Mouse (Mus musculus): ENCODE data around the gene Adat3.
"Not testable (repeated sequence)": the region's sequence is repeated elsewhere in the genome, so short reads cannot be mapped to it uniquely, and the experiment has no call there.

Adat3 gene

GRCm38 (mm10) chr10:80578911-80579310, 23.8 kb upstream of the Adat3 start:
- DNase-seq = peak; percentile 62 to 64

- DNase-seq = no peak
Observed at GRCm38 (mm10) chr10:80583047-80583446, 19.6 kb upstream of the Adat3 start.

DNA sequence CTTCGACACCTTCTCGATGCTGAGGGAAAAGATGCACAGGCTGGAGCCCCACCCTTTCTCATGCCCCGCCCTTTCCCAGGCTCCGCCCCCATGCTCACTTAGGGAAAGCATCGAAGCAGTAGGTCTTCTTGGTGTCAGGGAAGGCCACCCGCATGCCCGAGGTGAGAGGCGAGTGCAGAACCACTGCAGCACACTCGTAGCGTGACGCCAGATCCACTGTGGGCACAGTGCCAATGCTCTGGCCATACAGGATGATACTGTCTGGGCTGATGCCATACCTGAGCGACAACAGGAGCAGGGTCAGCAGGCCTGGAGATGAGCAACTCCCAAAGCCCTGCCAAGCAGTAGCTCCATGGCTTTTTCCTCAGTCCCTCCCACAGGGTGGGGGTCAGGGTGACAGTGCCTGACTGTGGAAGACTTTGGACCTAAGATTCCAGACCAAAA, 18.6 kb upstream of the Adat3 start:
- DNase-seq = peak in 1 of 2 experiments; percentile 53

DNA sequence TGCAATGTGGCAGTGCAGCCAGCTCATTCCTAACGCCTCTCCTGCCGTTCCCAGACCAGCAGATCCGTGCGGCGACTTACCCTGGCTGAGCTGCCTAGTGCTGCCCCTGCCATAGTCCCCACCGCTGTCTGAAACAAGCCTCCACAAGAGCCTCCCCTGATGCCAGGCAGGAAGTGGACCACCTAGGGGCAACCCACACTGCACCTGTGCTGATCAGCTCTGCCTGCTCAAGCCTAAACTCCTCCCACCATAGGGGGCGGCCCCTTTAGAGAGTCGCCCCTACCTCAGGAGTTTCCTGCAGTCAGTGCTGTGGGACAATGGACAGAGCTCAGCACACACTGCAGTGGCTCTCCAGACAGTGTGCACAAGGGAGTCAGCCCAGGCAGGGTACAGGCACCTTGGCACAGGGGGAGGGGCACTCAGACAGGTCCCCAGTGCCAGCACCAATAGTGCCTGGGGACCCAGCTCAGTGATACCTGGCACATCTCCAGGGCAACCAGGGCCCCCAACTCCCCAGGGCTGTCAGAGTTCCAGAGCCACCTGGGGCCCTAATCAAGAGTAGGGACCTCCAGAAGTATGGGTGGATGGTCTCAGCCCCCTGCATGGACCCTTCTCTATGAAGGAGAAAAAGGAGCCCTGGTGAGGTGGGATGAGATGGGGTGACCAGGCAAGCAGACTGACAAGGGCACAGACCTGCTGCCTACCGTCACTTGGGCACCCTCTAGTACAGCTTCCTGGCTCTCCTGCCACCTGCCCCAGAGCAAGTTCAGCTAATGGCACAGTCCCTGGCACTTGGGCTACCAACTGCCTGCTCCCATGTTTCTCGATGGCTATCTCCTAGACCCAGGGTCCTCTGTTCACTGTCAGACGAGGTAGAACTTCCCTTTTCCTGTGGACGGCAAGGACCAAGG, 17.8 kb upstream of the Adat3 start:
- DNase-seq = no peak

- DNase-seq = no peak
Observed at GRCm38 (mm10) chr10:80585581-80585980, 17.1 kb upstream of the Adat3 start.

DNA sequence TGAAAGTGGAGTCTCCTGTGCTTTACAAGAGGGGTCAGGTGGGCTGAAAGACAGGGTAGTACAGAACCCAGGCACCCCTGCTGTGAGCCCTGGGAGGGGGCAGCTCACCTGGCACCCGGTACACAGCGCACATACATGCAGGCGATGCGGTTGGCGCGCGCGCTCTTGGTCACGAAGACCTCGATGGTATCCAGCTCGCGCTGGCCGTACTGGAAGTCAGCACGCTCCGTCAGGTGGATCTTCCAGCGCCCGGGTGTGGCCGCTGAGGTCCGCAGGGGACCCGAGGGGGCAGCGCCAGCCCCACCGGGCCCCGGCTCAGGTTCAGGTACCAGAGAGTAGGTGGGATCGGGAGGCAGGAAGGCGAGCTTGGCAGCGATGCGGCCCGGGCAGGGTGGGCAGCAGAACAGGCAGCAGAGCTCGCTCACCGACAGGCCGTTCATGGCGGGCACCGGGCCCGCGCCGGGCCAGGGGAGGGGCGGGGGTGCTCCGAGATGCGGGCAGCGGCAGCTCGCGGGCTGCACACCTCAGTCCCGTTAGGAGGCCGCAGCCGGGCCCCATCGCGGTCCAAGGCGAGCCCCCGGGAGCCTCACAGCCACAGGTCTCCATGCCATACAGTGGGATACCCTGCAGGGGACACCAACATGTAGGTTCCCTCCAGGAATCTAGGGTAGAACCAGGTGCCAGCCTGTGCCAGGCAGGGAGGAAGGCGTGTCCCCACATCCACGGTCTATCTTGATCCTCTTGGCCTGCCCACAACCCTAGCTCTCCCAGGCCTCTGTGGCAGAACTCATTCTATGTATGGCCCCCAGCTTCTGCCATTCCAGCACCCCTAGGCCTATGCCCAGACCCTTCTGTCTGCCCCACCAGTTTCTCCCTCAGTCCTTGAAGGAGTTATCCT, 16.0 kb upstream of the Adat3 start:
- no peak for DNase-seq

DNA sequence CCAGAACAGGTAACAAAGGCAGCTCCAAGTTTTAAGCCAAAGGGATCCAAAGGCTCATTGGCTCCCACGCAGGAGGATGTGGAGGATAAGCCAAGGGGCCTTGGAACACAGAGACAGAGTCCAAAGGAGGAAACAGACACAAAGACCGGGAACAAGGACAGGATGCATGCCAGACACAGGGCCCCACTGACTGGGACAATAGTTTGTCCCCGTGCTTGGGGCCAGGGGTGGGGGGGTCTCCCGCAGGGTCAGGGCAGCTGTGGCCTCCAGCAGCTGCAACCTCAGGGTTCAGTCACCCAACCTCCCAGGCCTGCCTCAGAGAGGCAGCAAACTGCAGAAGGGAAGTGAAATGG, 15.4 kb upstream of the Adat3 start:
- DNase-seq = no peak

DNA sequence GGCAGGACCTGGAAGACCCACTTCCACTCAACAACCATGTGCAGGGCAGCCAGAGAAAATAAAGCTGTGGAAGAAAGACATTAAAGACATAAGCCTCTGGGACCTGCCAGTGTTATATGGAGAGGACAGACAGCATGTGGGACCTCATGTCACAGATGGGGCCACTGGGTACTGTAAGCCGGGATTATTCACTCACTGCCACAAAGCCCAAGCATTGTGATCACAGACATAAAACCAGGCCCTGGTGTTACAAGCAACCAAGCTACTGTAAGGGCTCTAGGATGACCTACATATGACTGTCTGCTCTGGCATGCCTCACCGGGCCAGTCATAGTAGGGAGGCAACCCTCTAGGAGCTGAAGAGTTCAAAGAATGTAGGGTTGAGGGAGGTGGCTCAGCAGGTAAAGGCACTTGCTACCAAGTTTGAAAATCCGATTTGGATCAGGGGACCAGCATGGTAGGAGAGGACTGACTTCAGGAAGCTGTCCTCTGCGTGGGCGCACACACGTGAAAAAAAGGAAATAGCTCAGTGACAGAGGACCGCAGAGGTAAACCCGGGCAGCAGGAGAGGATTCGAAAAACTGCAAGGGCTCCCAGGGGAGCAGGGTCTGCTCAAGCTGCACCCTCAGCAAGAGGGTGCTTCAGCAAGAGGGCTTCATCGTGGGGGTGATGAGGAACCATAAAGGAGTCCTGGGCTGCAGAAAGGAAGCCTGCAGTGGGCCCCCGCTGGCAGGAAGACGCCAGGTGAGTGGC, 13.4 kb upstream of the Adat3 start:
- no peak for DNase-seq

DNA sequence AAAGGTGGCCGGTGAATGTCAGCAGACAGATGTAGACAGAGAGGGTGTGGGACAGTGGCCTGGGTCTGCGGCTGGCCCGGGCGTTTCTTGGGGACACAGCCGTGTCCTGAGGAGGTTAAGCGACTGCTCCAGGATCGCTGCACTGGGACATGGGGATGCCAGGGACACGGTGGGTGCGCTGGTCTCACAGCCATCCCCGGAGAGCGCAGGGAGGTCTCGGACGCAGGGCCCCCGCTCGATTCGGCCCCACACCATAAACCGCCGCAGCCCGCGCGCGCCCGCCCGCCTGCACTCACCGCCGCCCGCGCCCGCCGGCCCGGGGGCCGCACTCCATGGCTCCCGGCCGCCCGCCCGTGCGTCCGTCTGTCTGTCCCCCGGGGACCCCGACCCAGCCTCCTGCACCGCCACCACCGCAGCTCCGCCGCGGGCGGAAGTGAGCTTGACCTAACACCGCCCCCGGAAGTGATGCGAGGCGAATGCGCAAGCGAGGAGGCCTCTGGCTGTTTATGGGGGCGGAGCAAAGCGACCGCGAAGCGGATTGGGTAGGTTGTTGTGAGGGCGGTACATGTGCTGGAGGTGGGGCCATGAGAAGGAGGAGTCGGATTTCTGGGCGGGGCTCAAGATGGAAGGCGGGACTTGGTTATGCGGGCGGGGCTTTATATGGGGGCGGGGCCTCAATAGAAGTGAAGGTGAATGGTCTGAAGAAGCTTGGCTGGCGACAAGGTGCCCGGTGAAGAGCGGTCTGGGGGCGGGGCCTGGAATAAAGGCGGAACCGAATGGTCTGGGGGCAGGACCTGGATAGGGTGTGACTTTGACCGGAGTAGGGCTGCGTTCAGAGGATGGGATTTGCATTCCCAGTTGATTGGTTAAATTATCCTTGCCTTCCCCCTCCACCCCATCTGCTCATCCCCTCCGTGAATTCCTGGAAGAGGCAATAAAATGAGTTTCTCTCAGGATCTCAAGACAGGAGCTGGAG, 12.5 kb upstream of the Adat3 start, which contains the start of gene Abhd17a:
Gene Abhd17a (minus strand): TSS at position 463 of the 976 bp plus-strand sequence.
- DNase-seq = peak; percentile 91 to 95

DNA sequence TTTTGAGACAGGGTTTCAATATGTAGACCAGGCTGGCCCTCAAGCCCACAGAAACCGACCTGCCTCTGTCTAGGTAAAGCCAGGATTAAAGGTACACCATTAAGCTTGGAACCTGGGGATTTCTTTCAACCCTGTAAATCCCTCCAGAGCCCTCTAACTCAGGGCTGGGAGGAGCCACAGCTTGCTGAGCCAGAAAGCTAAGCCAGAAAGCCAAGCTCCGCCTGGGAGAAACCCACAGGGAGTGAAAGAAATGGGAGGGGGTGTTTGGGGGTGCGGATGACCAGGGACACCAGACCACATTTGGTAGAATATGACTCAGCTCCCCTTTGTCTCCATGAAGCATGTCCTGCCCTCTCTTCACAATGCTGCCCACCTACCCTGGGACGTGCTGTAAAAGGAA, 6.4 kb upstream of the Adat3 start:
- DNase-seq = no peak

DNA sequence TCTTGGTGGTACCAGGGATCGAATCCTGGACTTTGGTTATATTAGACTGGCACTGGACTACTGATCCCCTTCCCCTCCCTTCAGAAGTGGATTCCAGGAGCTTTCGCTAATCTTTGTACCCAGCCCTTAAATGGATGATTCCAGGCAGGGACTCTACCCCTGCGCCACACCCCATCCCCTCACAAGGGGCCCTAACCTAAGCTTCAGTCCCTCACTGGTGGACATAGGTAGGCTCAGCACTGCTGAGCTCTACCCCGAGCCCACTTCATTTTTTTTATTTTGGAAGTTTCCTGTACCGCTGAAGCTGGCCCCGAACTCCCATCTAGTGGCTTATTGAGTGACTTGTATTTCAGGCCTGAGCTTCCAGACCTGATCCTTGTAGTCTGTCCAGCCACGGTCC, 684 bp downstream of the Adat3 start:
- DNase-seq = no peak

DNA sequence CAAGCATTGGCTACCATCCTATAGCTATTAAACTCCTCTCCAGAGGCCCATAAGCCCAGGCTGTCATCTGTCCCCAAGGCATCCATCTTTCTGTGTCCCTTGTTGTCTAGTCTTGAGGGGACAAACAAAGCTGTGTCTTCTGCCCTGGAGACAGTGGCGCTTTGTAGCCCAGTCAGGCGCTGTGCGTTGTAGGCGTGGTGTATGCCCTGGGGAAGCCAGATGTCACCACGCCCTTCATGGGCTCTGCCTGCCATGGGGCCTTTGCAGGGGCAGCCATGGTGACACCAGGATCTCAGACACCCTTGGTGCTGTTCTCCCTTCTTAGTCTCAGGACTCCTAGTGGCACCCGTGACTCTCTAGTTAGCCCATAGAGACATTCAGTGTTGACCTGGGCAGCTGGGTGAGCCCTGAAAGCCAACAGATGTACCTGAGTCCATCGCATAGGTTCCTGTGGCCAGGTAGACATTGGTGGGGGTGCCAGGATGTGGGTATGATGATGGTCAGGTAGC, 1.4 kb downstream of the Adat3 start:
- no peak for DNase-seq

GRCm38 (mm10) chr10:80604988-80605387, 2.3 kb downstream of the Adat3 start:
- DNase-seq = no peak

DNA sequence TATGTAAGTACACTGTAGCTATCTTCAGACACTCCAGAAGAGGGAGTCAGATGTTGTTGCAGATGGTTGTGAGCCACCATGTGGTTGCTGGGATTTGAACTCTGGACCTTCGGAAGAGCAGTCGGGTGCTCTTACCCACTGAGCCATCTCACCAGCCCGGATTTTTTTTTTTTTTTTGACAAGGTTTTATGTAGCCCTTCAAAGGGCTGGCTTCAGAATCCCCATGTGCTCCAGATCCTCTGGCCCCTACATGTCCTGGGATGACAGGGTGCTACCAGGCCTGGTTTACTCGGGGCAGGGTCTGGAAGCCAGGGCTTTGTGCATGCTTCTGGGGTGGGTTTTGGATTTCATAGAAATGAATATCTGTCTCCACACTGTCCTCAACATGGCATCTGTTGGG, 3.0 kb downstream of the Adat3 start, which contains the start of gene Gm49322:
Gene Gm49322 (plus strand): TSS at position 301 of the 400 bp plus-strand sequence.
- DNase-seq = not testable (repeated sequence)

DNA sequence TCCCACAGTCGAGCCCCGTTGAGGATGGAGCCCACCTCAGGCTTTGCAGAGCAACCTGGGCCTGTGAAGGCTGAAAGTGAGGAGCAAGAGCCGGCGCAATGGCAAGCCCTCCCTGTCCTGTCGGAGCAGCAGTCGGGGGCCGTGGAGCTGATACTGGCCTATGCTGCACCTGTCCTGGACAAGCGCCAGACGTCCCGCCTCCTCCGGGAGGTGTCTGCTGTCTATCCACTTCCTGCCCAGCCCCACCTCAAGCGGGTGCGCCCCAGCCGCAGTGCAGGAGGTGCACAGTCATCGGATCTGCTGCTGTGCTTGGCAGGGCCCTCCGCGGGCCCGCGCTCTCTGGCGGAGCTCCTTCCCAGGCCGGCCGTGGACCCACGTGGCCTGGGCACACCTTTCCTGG, 3.6 kb downstream of the Adat3 start:
- no peak for DNase-seq

DNA sequence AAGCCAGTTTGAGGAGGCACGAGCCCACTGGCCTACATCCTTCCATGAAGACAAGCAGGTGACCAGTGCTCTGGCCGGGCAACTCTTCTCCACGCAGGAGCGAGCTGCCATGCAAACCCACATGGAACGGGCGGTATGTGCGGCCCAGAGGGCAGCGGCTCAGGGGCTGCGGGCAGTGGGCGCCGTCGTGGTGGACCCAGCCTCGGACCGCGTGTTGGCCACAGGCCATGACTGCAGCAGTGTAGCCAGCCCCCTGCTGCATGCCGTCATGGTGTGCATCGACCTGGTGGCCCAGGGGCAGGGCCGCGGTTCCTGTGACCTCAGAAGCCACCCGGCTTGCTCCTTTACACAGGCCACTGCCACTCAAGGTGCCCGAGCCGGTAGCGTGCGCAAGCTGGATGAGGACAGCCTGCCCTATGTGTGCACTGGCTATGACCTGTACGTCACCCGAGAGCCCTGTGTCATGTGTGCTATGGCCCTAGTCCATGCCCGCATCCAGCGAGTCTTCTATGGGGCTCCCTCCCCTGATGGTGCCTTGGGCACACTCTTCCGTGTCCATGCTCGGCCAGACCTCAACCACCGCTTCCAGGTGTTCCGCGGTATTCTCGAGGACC, 4.2 kb downstream of the Adat3 start:
- peak in 1 of 2 experiments; percentile 23 for DNase-seq

- peak in 1 of 2 experiments; percentile 3 for DNase-seq
Observed at GRCm38 (mm10) chr10:80608435-80608834, 5.8 kb downstream of the Adat3 start.

- DNase-seq = peak in 1 of 2 experiments; percentile 27
Observed at GRCm38 (mm10) chr10:80609269-80609924, 6.7 kb downstream of the Adat3 start.

GRCm38 (mm10) chr10:80610116-80610785, 7.6 kb downstream of the Adat3 start:
- peak; percentile 87 to 88 for DNase-seq
